Mouse (Mus musculus): ENCODE data around the gene Ide. TPM values are rescaled to one million over a fixed set of nuclear protein-coding genes. Genes with fewer than 3 reads are reported as not detected.

Ide gene
- polyA plus RNA-seq, 1 experiment = 12.0 TPM

DNA sequence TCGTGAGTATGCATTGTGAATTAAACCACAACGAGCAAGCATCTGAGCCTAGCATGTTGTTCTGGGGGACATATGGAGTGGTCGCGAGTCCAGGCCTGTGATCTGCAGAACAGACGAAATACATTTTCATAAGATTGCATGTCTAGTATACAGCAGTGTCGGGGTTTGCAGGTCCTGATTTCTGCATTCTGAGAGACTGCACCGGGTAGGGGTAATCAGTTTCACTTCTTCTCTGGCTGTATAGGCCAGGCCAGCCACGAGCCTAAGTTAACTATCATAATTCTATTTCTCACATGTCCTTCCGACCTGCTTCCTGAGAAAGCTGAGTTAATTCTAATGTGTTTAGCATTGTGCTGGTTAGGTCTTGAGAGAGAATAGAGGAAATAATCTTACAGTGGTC, 52.9 kb downstream of the Ide start:
- Histone ChIP-seq H3K79me2 (ENCODE audit: control insufficient read depth, insufficient read depth) (no peaks in the 10 kb centered on the region), H3K36me3 (ENCODE audit: control insufficient read depth, insufficient read depth) (peaks cover 9% of the 10 kb centered on the region), H3K27me3 (ENCODE audit: control insufficient read depth, insufficient read depth, insufficient read length) (no peaks in the 10 kb centered on the region), H3ac (ENCODE audit: control insufficient read depth, insufficient read length) (no peak overlapping the region), H3K4me3 (no peak overlapping the region), H3K4me2 (ENCODE audit: low read depth) (no peak overlapping the region)
- TF ChIP-seq USF1 (IDR thresholded peaks at IDR 0.05; ENCODE audit: low read depth) = no peak

DNA sequence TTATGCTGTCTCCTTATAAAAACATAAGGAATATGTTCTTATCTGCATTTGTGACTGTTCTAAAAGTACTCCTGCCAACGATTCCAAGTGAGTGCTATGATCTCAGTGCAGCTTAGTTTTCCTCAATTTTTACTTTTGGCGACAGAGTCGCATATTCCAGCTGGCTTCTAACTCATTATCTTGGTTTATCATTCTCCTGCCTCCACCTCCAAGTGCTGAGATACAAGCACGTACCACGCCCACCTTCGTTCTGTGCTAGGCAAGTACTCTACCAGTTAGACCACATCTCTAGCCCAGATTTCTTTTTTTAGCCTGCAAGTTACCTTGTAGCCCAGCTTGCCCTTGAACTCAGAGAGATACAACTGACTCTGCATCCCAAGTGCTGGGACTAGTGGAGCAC, 54.5 kb downstream of the Ide start:
- H3ac ChIP-seq (ENCODE audit: control insufficient read depth, insufficient read length) = no peak overlapping the region
- no peak overlapping the region for H3K4me3 ChIP-seq
- peaks cover 23% of the 10 kb centered on the region for H3K36me3 ChIP-seq (ENCODE audit: control insufficient read depth, insufficient read depth)
- no peaks in the 10 kb centered on the region for H3K79me2 ChIP-seq (ENCODE audit: control insufficient read depth, insufficient read depth)
- H3K27me3 ChIP-seq (ENCODE audit: control insufficient read depth, insufficient read depth, insufficient read length) = no peaks in the 10 kb centered on the region
- no peak for TF ChIP-seq USF1 (IDR thresholded peaks at IDR 0.05; ENCODE audit: low read depth)
- no peak for TF ChIP-seq TCF12 (IDR thresholded peaks at IDR 0.05; ENCODE audit: insufficient read depth, poor library complexity, severe bottlenecking)
- no peak for TF ChIP-seq POLR2A (IDR thresholded peaks at IDR 0.05; ENCODE audit: insufficient read length, low read depth)
- no peak for TF ChIP-seq MYOD1 (IDR thresholded peaks at IDR 0.05; ENCODE audit: control insufficient read depth in 1 of 3, insufficient read length in 2 of 3, low read depth in 2 of 3)
- TF ChIP-seq SRF (IDR thresholded peaks at IDR 0.05; ENCODE audit: control insufficient read depth, insufficient read length, low read depth) = no peak
- TF ChIP-seq POLR2AphosphoS2 (IDR thresholded peaks at IDR 0.05; ENCODE audit: insufficient read length, low read depth) = no peak
- TF ChIP-seq MYOG (IDR thresholded peaks at IDR 0.05; ENCODE audit: control insufficient read depth in 1 of 3, insufficient read depth in 1 of 3, insufficient read length in 2 of 3, low read depth in 2 of 3) = no peak
- no peak for TF ChIP-seq E2F4 (IDR thresholded peaks at IDR 0.05; ENCODE audit: insufficient read depth)
- TF ChIP-seq REST (IDR thresholded peaks at IDR 0.05; ENCODE audit: insufficient read depth, insufficient read length) = no peak
- no peak for TF ChIP-seq MAX (IDR thresholded peaks at IDR 0.05; ENCODE audit: low read depth)
- H3K4me2 ChIP-seq (ENCODE audit: low read depth) = no peak overlapping the region

DNA sequence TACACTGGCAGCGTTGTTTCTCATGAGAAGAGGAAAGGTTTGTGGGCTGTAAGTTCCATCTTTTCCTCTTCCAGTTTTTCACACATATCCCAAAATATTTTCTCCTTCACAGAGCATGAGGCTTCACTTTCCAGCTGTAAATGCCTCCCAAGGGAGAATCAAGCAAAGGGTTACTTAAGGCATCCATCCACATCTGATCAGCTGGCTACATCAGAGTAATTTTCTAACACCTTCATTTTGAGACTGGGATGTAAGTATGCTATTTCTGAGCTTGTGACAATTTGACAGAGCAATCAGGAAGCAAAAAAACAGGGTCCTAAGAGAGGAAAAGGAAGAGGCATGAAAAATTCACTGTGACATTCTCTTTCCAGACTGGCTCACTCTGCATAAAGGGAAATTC, 55.9 kb downstream of the Ide start:
- no peaks in the 10 kb centered on the region for H3K27me3 ChIP-seq (ENCODE audit: control insufficient read depth, insufficient read depth, insufficient read length)
- H3K36me3 ChIP-seq (ENCODE audit: control insufficient read depth, insufficient read depth) = peaks cover 23% of the 10 kb centered on the region
- H3K4me3 ChIP-seq = no peak overlapping the region
- H3K79me2 ChIP-seq (ENCODE audit: control insufficient read depth, insufficient read depth) = no peaks in the 10 kb centered on the region
- H3K4me2 ChIP-seq (ENCODE audit: low read depth) = no peak overlapping the region
- TF ChIP-seq CEBPB (IDR thresholded peaks at IDR 0.05; ENCODE audit: insufficient read depth, poor library complexity, severe bottlenecking) = no peak
- no peak for TF ChIP-seq SRF (IDR thresholded peaks at IDR 0.05; ENCODE audit: control insufficient read depth, insufficient read length, low read depth)
- no peak for TF ChIP-seq E2F4 (IDR thresholded peaks at IDR 0.05; ENCODE audit: insufficient read depth)
- TF ChIP-seq USF1 (IDR thresholded peaks at IDR 0.05; ENCODE audit: low read depth) = no peak
- TF ChIP-seq MAX (IDR thresholded peaks at IDR 0.05; ENCODE audit: low read depth) = no peak
- no peak for TF ChIP-seq POLR2AphosphoS2 (IDR thresholded peaks at IDR 0.05; ENCODE audit: insufficient read length, low read depth)
- no peak for TF ChIP-seq REST (IDR thresholded peaks at IDR 0.05; ENCODE audit: insufficient read depth, insufficient read length)
- no peak for TF ChIP-seq MYOD1 (IDR thresholded peaks at IDR 0.05; ENCODE audit: control insufficient read depth in 1 of 3, insufficient read length in 2 of 3, low read depth in 2 of 3)
- H3ac ChIP-seq (ENCODE audit: control insufficient read depth, insufficient read length) = no peak overlapping the region

DNA sequence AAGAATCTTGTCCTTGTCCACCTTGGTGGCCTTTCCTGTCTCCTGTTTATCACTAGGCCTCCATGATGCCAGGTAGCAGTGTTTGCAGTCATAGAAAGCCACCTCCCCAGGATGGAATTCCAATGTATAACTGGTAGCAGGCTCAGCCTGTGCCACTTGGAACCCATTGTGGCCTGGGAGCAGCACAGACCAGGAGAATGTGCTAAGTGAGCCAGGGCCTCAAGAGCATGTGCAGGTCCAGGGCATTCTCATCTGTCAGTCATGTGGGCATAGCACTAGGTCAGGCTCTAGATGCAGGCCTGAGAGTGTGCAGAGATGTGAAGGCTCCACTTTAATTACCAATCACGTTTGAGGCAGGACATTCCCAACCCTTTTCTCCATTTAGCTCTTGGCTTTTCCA, 58.5 kb downstream of the Ide start:
- Histone ChIP-seq H3K4me2 (ENCODE audit: low read depth) (no peak overlapping the region), H3ac (ENCODE audit: control insufficient read depth, insufficient read length) (no peak overlapping the region), H3K36me3 (ENCODE audit: control insufficient read depth, insufficient read depth) (peaks cover 22% of the 10 kb centered on the region), H3K79me2 (ENCODE audit: control insufficient read depth, insufficient read depth) (no peaks in the 10 kb centered on the region), H3K27me3 (ENCODE audit: control insufficient read depth, insufficient read depth, insufficient read length) (no peaks in the 10 kb centered on the region), H3K4me3 (no peak overlapping the region)
- TF ChIP-seq USF1 (IDR thresholded peaks at IDR 0.05; ENCODE audit: low read depth) (no peak), TCF3 (IDR thresholded peaks at IDR 0.05; ENCODE audit: insufficient read length, low read depth) (no peak), SRF (IDR thresholded peaks at IDR 0.05; ENCODE audit: control insufficient read depth, insufficient read length, low read depth) (no peak), MAX (IDR thresholded peaks at IDR 0.05; ENCODE audit: low read depth) (no peak), POLR2A (IDR thresholded peaks at IDR 0.05; ENCODE audit: insufficient read length, low read depth) (no peak), E2F4 (IDR thresholded peaks at IDR 0.05; ENCODE audit: insufficient read depth) (no peak), MYOG (IDR thresholded peaks at IDR 0.05; ENCODE audit: control insufficient read depth in 1 of 3, insufficient read depth in 1 of 3, insufficient read length in 2 of 3, low read depth in 2 of 3) (no peak), TCF12 (IDR thresholded peaks at IDR 0.05; ENCODE audit: insufficient read depth, poor library complexity, severe bottlenecking) (no peak), POLR2AphosphoS2 (IDR thresholded peaks at IDR 0.05; ENCODE audit: insufficient read length, low read depth) (no peak), CEBPB (IDR thresholded peaks at IDR 0.05; ENCODE audit: insufficient read depth, poor library complexity, severe bottlenecking) (no peak), MYOD1 (IDR thresholded peaks at IDR 0.05; ENCODE audit: control insufficient read depth in 1 of 3, insufficient read length in 2 of 3, low read depth in 2 of 3) (no peak), REST (IDR thresholded peaks at IDR 0.05; ENCODE audit: insufficient read depth, insufficient read length) (no peak)

DNA sequence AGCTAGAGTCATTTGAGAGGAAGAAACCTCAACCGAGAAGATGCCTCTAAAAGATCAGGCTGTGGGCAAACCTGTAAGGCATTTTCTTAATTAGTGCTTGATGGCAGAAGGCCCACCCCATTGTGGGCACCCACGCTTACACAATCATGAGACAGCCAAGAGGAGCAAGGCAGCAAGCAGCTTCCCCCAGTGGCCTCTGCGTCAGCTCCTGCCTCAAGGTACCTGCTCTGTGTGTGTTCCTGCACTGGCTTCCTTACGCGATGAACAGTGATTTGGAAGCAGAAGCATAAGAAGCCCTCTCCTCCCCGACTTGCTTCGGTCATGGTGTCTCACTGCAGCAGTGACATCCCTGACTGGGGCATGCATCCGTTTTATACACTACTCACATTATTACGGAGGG, 62.1 kb downstream of the Ide start:
- H3ac ChIP-seq (ENCODE audit: control insufficient read depth, insufficient read length) = no peak overlapping the region
- TF ChIP-seq MAX (IDR thresholded peaks at IDR 0.05; ENCODE audit: low read depth) (no peak), TCF12 (IDR thresholded peaks at IDR 0.05; ENCODE audit: insufficient read depth, poor library complexity, severe bottlenecking) (no peak), MYOD1 (IDR thresholded peaks at IDR 0.05; ENCODE audit: control insufficient read depth in 1 of 3, insufficient read length in 2 of 3, low read depth in 2 of 3) (no peak), REST (IDR thresholded peaks at IDR 0.05; ENCODE audit: insufficient read depth, insufficient read length) (no peak), MYOG (IDR thresholded peaks at IDR 0.05; ENCODE audit: control insufficient read depth in 1 of 3, insufficient read depth in 1 of 3, insufficient read length in 2 of 3, low read depth in 2 of 3) (no peak), E2F4 (IDR thresholded peaks at IDR 0.05; ENCODE audit: insufficient read depth) (no peak), POLR2A (IDR thresholded peaks at IDR 0.05; ENCODE audit: insufficient read length, low read depth) (no peak), POLR2AphosphoS2 (IDR thresholded peaks at IDR 0.05; ENCODE audit: insufficient read length, low read depth) (no peak), CEBPB (IDR thresholded peaks at IDR 0.05; ENCODE audit: insufficient read depth, poor library complexity, severe bottlenecking) (no peak), USF1 (IDR thresholded peaks at IDR 0.05; ENCODE audit: low read depth) (no peak), TCF3 (IDR thresholded peaks at IDR 0.05; ENCODE audit: insufficient read length, low read depth) (no peak), SRF (IDR thresholded peaks at IDR 0.05; ENCODE audit: control insufficient read depth, insufficient read length, low read depth) (no peak)
- no peak overlapping the region for H3K4me2 ChIP-seq (ENCODE audit: low read depth)
- no peaks in the 10 kb centered on the region for H3K27me3 ChIP-seq (ENCODE audit: control insufficient read depth, insufficient read depth, insufficient read length)
- H3K4me3 ChIP-seq = no peak overlapping the region
- H3K36me3 ChIP-seq (ENCODE audit: control insufficient read depth, insufficient read depth) = peaks cover 17% of the 10 kb centered on the region
- H3K79me2 ChIP-seq (ENCODE audit: control insufficient read depth, insufficient read depth) = no peaks in the 10 kb centered on the region

Measured in myocyte (in vitro differentiated cells).